Mouse (Mus musculus) liver, embryonic 14.5 days (tissue): Measurements from ENCODE around the gene Arid1b. TPM values are rescaled to one million over a fixed set of nuclear protein-coding genes. Genes with fewer than 3 reads are reported as not detected.

Experiments used
- ATAC-seq: fragments of 200-750 bp; cut with Nextera tagmentation; 2 replicates; pipeline ENCODE4 v1.8.0; 2017; ENCODE audit warnings: moderate number of reproducible peaks, mild to moderate bottlenecking, moderate library complexity; ENCODE audit not compliant: insufficient read depth
- DNase-seq, 3 experiments: peaks; one replicate each; pipeline ENCODE4 v3.0.0-alpha.2; 2012 to 2013; ENCODE audit warnings: low read depth in 3 of 3, low spot score in 3 of 3
- H3K27ac ChIP-seq: fragments of 300-500 bp; sonication (generic); 2 replicates; pipeline ENCODE4 v1.5.1; 2014; ENCODE audit warnings: moderate library complexity, mild to moderate bottlenecking, control low read depth, inconsistent platforms
- H3K27me3 ChIP-seq: fragments of 300-500 bp; sonication (generic); 2 replicates; pipeline ENCODE4 v1.6.1; 2014; ENCODE audit warnings: mild to moderate bottlenecking, low read length, moderate library complexity; ENCODE audit not compliant: control insufficient read depth, insufficient read depth
- H3K36me3 ChIP-seq: fragments of 300-500 bp; sonication (generic); replicated peaks from 2 replicates; pipeline ENCODE4 v1.6.1; 2014; ENCODE audit warnings: low read depth; ENCODE audit not compliant: control insufficient read depth, insufficient read depth
- H3K4me1 ChIP-seq, 2 experiments: fragments of 200-500 bp in 1 of 2; fragments of 300-500 bp in 1 of 2; sonication (generic) in 1 of 2; replicated peaks; 2 replicates each; pipeline ENCODE4 v1.6.1; 2012 to 2014; ENCODE audit warnings: antibody characterized with exemption in 1 of 2, inconsistent platforms in 1 of 2, low read length in 1 of 2; ENCODE audit not compliant: control insufficient read depth in 2 of 2, insufficient read depth in 2 of 2
- H3K4me2 ChIP-seq: fragments of 300-500 bp; sonication (generic); 2 replicates; pipeline ENCODE4 v1.6.1; 2014; ENCODE audit warnings: low read depth, mild to moderate bottlenecking, control low read depth, moderate library complexity
- H3K4me3 ChIP-seq, 2 experiments: fragments of 200-500 bp in 1 of 2; fragments of 300-500 bp in 1 of 2; sonication (generic) in 1 of 2; 2 replicates each; pipeline ENCODE4 v1.5.1; 2012 to 2014; ENCODE audit warnings: low read depth in 2 of 2, low read length in 2 of 2, mild to moderate bottlenecking in 2 of 2, control low read depth in 1 of 2, inconsistent platforms in 1 of 2, moderate library complexity in 1 of 2; ENCODE audit not compliant: insufficient read depth in 1 of 2
- H3K9ac ChIP-seq: fragments of 300-500 bp; sonication (generic); replicated peaks from 2 replicates; pipeline ENCODE4 v1.6.1; 2014; ENCODE audit warnings: mild to moderate bottlenecking, control low read depth, moderate library complexity
- H3K9me3 ChIP-seq: fragments of 300-500 bp; sonication (generic); 2 replicates; pipeline ENCODE4 v1.6.1; 2016; ENCODE audit warnings: low read length, mixed read lengths; ENCODE audit not compliant: control insufficient read depth
- CTCF ChIP-seq: IDR thresholded peaks from 2 replicates; pipeline ENCODE4 v1.5.1; 2016; ENCODE audit warnings: antibody characterized with exemption, low read depth, control low read depth
- EP300 ChIP-seq: IDR thresholded peaks from 2 replicates; pipeline ENCODE4 v1.6.1; 2016; ENCODE audit warnings: antibody characterized with exemption, low read depth
- WGBS: fragments of 180-500 bp; shearing (Covaris S2); extraction: QIAGEN DNeasy Blood & Tissue Kit; methylation state at CpG from one replicate; pipeline ENCODE4 v1.1.7; 2014; ENCODE audit not compliant: insufficient replicate concordance; 5-methylcytosine and 5-hydroxymethylcytosine counted together
- polyA plus RNA-seq, 2 experiments: library from polyadenylated mRNA; depleted of rRNA in 1 of 2; stranded (reverse) in 1 of 2; unstranded in 1 of 2; fragments of >200 nt; fragmentation: Nextera tagmentation in 1 of 2; extraction: Ambion mirVana in 1 of 2; gene quantifications; 2 replicates each; pipeline versions ENCODE4 v1.2.1 to v1.2.3; 2012 to 2014

Arid1b gene
- polyA plus RNA-seq, 2 experiments: 2.6 to 3.1 TPM

- H3K4me2 ChIP-seq: no peak overlapping the region
- ATAC-seq (no peak), DNase-seq (no peak)
- H3K36me3 ChIP-seq: no peaks in the 10 kb centered on the region
- H3K9me3 ChIP-seq: no peaks in the 10 kb centered on the region
- TF ChIP-seq EP300: no peak
- TF ChIP-seq CTCF: no peak
- 74% methylated on average over 7 of the region's 7 CpGs for WGBS
- H3K27ac ChIP-seq: no peak overlapping the region
- no peak overlapping the region for H3K4me3 ChIP-seq
- H3K9ac ChIP-seq: no peak overlapping the region
- no peaks in the 10 kb centered on the region for H3K27me3 ChIP-seq
- peaks cover 0 to 3% of the 10 kb centered on the region in 2 experiments; a peak in 1 of 4 replicates for H3K4me1 ChIP-seq
Observed at GRCm38 (mm10) chr17:5132987-5133355, 138.8 kb downstream of the Arid1b start.

- H3K4me1 ChIP-seq: peaks cover 3 to 4% of the 10 kb centered on the region in 2 experiments; a peak in 3 of 4 replicates
- H3K9me3 ChIP-seq: no peaks in the 10 kb centered on the region
- no peaks in the 10 kb centered on the region for H3K36me3 ChIP-seq
- no peak overlapping the region for H3K27ac ChIP-seq
- no peak overlapping the region for H3K9ac ChIP-seq
- TF ChIP-seq EP300 (no peak), CTCF (no peak)
- no peak overlapping the region for H3K4me2 ChIP-seq
- ATAC-seq (no peak), DNase-seq (no peak)
- no peak overlapping the region for H3K4me3 ChIP-seq
- WGBS: 79% methylated on average over 8 of the region's 8 CpGs
- no peaks in the 10 kb centered on the region for H3K27me3 ChIP-seq
Observed at GRCm38 (mm10) chr17:5133831-5134230, 139.7 kb downstream of the Arid1b start.

- no peak for ATAC-seq
- WGBS: 88% methylated on average over 8 of the region's 8 CpGs
- TF ChIP-seq CTCF (no peak), EP300 (no peak)
- no peak overlapping the region for H3K9ac ChIP-seq
- H3K27me3 ChIP-seq: no peaks in the 10 kb centered on the region
- H3K36me3 ChIP-seq: no peaks in the 10 kb centered on the region
- no peak overlapping the region for H3K4me2 ChIP-seq
- H3K4me1 ChIP-seq: peaks cover 6% of the 10 kb centered on the region in 2 experiments; a peak in 3 of 4 replicates
- no peak overlapping the region for H3K27ac ChIP-seq
- H3K4me3 ChIP-seq: no peak overlapping the region
- DNase-seq: no peak
- H3K9me3 ChIP-seq: no peaks in the 10 kb centered on the region
Observed at GRCm38 (mm10) chr17:5134271-5134670, 140.1 kb downstream of the Arid1b start.

GRCm38 (mm10) chr17:5137936-5138335 lies 143.8 kb downstream of the Arid1b start:
- H3K4me3 ChIP-seq: no peak overlapping the region
- DNase-seq (no peak), ATAC-seq (no peak)
- no peaks in the 10 kb centered on the region for H3K36me3 ChIP-seq
- no peak overlapping the region for H3K9ac ChIP-seq
- WGBS: 50% methylated on average over 3 of the region's 3 CpGs
- H3K4me1 ChIP-seq: peaks cover 8 to 10% of the 10 kb centered on the region in 2 experiments; a peak in 3 of 4 replicates
- no peak overlapping the region for H3K27ac ChIP-seq
- TF ChIP-seq CTCF (no peak), EP300 (no peak)
- no peaks in the 10 kb centered on the region for H3K9me3 ChIP-seq
- no peaks in the 10 kb centered on the region for H3K27me3 ChIP-seq
- no peak overlapping the region for H3K4me2 ChIP-seq

GRCm38 (mm10) chr17:5138641-5139205 lies 144.6 kb downstream of the Arid1b start:
- Histone ChIP-seq H3K4me1 (peaks cover 8 to 10% of the 10 kb centered on the region in 2 experiments; a peak in 3 of 4 replicates), H3K4me3 (no peak overlapping the region), H3K27ac (peak overlapping the region; percentile 25; the same call in 1 of the 2 replicates), H3K4me2 (no peak overlapping the region), H3K27me3 (no peaks in the 10 kb centered on the region), H3K36me3 (no peaks in the 10 kb centered on the region), H3K9me3 (no peaks in the 10 kb centered on the region), H3K9ac (no peak overlapping the region)
- no peak for TF ChIP-seq EP300
- TF ChIP-seq CTCF: peak; percentile 25; the same call in 1 of the 2 replicates
- DNase-seq (peak; percentile 20 to 59 (median 20)), ATAC-seq (peak; percentile 52)
- WGBS: 41% methylated on average over 8 of the region's 8 CpGs
